Mouse (Mus musculus): ENCODE measurements around the gene Hoxa13.

Gene Hoxa13

GRCm38 (mm10) chr6:52270494-52271480 lies 10.1 kb upstream of the Hoxa13 start:
- CTCF ChIA-PET, result interaction anchor here (0.6 kb wide), 1 partner anchor 184 kb away, joined by 3 read pairs; no protein-coding TSS in a partner anchor

DNA sequence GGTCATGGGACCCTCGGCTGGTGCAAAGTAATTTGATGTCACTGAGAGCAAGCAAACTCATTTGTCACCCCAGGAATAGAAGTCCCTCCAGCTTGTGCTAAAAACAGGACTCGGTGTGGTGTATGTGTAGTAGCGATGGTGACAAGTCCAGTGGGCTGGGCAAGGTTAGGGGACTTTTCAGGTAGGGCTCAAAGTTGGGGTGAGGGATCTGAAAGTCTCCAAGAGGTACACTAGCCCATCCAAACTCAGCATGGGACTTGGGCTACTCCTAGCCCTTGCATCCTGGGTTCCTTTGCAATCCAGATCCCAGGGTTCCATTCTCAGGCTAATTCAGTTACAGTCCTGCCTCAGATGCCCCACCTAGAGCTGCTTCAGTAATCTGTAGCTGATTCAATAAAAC lies 8.1 kb upstream of the Hoxa13 start:
- CTCF ChIA-PET, result no interaction called here

DNA sequence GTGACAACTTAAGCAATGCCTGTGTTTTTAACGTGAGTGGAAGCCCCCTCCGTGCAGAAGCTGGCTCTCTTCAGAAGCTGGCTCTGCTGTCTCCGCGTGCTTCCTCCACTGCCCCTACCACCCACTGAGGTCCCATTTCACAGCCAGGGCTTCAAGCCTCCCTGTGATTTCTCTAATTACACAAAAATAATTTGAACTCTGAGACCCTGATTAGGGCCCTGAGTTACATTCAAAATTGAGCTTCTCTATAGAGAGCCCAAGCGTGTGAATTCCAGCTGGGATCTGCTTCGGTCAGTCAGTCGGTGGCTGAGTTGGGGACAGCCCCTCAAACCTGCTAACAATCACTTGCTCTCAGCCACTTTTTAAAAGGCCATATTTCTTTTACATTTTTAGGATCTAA lies 7.7 kb upstream of the Hoxa13 start:
- CTCF ChIA-PET, result no interaction called here

DNA sequence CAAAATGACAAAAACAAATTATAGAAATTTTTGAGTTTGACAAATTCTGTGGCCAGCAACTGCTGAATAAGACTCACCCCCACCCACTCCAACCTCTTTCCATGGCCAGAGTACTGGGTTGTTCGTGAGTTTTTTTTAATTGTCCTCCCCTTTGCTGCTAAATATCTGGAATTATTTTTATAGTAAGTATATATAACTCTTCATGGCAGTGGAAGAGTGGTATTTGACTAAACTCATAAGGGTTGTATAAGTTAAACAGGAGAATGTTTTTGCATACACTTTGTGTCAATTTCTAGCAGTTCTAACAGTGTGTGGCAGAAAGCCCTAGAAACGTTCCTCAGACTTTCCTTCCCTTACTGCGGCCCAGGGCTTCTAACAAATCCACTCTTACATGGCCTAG lies 7.0 kb upstream of the Hoxa13 start:
- CTCF ChIA-PET, result no interaction called here

DNA sequence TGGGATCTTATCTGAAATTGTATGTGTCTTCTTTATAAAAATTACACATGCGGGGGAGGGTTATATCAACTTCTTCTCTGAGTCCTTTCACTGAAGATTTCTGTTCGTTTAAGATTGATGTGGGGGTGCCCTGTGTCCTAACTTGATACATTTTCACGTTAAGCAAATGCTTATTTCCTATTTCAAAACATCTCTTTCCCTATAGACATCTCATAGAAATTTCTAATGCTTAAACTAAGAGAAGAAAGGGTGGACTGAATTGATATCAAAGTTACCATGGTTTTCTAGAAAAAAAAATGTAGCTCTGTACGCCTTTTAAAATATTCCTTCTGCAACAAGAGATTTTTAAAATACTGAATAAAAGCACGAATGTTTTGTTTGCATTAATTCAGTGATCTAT lies 6.5 kb upstream of the Hoxa13 start:
- CTCF ChIA-PET, result interaction anchor here (1.5 kb wide), 1 partner anchor 11 kb away, joined by 3 read pairs; no protein-coding TSS in a partner anchor

GRCm38 (mm10) chr6:52266666-52266985 lies 5.9 kb upstream of the Hoxa13 start:
- CTCF ChIA-PET, result interaction anchor here (1.5 kb wide), 1 partner anchor 11 kb away, joined by 3 read pairs; no protein-coding TSS in a partner anchor

DNA sequence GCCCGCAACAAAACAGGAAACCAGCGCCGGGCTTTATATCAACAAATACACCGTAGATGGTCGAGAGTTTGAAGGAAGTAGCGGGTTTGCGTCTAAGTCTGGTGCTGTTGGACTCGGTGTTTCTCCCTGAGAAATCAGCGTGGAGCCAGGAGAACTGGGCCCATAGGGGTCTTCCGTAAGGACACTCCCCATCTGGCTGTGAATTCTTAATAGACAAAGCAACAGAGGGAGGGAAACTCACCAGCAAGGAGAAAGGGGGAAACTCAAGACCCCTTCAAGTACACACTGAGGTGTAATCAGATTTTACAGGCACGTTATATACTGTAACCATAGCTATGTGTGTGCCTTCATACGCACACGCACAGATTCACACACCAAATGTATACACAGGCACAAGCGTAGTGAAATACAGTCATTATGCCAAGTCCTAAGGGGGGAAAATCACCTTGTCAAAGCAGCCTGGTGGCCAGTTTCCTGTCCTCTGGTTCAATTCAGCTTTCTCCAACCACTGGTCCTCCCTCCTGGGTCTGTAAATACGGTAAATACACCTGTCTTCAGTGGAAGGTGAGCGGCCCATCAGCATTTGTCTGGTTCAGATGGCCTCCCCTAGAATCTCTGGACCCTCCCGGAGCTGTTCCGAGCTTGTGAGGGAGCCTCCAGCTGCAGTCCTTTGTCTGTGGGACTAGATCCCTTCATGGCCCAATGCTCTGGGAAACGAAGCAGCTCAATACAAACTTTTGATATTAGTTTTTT lies 5.4 kb upstream of the Hoxa13 start:
- CTCF ChIA-PET, result interaction anchor here (1.5 kb wide), 1 partner anchor 12 kb away, joined by 3 read pairs; no protein-coding TSS in a partner anchor

- CTCF ChIA-PET, result interaction anchor here (1.5 kb wide), 1 partner anchor 12 kb away, joined by 3 read pairs; no protein-coding TSS in a partner anchor
Measured at GRCm38 (mm10) chr6:52265306-52265912, 4.7 kb upstream of the Hoxa13 start.

DNA sequence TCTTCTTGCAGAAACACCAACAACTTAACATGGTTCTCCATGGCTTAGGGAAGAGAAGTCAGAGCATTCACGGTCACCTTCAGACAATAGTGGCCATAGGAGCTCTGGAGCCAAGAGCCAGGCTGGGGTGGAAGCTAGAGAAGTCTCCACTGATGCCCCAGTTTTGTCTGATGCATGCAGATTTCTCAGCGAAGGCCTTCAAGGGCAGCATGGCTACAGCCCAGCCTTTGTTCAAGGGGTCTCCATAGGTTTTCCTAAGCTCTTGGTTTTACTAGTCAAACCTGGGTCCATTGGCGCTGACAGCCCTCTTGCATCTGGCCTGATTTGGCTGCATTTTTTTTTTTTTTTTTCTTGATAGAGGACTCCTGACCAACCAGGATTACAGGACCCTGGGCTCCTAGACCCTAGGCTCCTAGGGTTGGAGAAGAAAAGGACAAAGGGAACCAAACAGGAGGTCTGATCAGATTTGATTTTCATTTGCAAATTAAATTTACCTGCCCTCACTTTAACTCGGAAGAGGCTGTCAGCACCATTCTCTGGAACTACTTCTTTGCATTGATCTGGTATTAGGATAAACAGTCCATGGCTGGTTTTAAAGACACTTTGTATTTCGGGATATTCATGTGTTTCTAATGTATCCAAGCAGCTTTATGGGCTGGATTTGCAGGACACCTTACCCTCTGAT lies 3.6 kb upstream of the Hoxa13 start:
- CTCF ChIA-PET, result interaction anchor here (0.6 kb wide), 1 partner anchor 830 kb away, joined by 4 read pairs; no protein-coding TSS in a partner anchor

DNA sequence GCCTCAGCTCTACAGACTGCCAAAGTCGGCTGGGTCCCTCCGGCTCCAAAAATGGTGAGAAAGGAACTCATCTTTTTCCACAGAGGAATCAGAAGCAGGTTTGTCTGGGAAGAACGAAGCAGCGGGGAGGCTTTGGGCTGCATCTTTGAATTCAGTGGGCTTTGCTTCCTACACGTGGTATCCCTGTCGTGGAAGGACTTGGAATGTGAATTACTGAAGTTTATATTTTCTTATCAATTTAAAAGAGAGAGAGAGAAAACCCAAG lies 2.6 kb upstream of the Hoxa13 start:
- CTCF ChIA-PET, result no interaction called here

- CTCF ChIA-PET, result no interaction called here
Measured at GRCm38 (mm10) chr6:52262463-52263320, 2.0 kb upstream of the Hoxa13 start.

DNA sequence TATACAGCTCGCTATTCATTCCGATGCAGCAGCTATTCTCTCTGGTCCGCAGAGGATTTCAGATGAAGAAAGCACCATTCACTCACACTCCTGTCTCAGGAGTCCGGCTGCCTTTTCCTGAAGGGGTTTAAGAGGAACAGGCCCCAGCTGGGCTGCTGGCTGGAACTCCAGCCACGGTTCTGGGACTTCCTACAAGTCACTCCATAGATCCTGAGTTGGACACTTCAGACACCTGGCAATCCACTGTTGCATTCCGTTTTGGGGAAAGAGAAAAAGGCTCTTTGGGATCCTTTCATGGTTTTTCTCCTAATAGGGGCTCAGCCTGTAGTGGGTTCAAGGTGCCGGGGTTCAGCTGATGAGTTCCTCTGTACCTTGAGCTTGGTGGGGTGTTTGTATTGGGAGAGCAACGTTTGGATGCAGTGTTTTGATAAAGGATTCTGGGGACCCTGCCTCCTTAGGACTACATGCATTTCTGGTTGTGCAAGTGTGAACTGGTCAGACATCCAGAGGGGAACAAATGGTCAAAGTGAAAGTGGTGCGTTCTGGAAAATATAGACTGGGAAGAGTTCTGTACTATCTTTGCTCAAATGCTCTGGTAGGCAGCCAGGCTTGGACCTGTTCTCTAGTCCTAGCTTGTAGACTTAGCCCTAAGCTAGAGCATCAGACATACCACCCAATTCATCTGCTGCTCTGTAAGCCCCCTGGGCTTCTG lies 1.2 kb upstream of the Hoxa13 start:
- CTCF ChIA-PET, result no interaction called here

DNA sequence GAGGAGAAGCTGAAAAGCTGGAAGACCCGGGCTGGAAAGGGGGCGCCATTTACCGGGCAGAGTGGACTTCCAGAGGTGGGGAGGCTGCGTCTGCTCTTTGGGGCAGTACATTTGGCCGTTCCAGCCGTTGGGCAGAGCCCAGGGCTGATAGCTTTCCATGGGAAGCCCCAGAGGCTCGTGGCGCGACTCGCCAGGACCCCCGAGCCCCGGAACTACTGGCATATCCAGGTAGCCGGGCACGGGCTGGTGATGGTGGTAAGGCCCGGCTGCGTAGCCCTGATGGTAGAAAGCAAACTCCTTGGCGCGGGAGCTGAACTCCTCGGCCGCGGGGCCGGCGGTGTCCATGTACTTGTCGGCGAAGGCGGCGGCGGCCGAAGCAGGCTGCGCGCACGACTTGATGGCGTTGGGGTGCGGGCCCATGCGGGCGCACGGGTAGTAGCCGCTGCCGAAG lies 844 bp downstream of the Hoxa13 start:
- CTCF ChIA-PET, result interaction anchor here (0.5 to 1.0 kb wide), 4 partner anchors 9 to 1254 kb away, joined by 3 to 5 read pairs (median 4); no protein-coding TSS in a partner anchor

GRCm38 (mm10) chr6:52259081-52259790 lies 1.4 kb downstream of the Hoxa13 start:
- CTCF ChIA-PET, result interaction anchor here (0.5 to 1.0 kb wide), 6 partner anchors 9 to 660 kb away, joined by 3 to 4 read pairs (median 3); partner anchors contain the start of gene Hoxa9

- CTCF ChIA-PET, result interaction anchor here (0.6 to 1.2 kb wide), 8 partner anchors 9 to 914 kb away, joined by 3 to 6 read pairs (median 4); partner anchors contain the start of gene Hoxa11
Measured at GRCm38 (mm10) chr6:52256956-52257355, 3.7 kb downstream of the Hoxa13 start.

GRCm38 (mm10) chr6:52253511-52254500 lies 6.9 kb downstream of the Hoxa13 start:
- CTCF ChIA-PET, result interaction anchor here (0.6 kb wide), 1 partner anchor 327 kb away, joined by 13 read pairs; no protein-coding TSS in a partner anchor

GRCm38 (mm10) chr6:52252775-52253376 lies 7.8 kb downstream of the Hoxa13 start:
- CTCF ChIA-PET, result interaction anchor here (0.5 kb wide), 1 partner anchor 1079 kb away, joined by 3 read pairs; no protein-coding TSS in a partner anchor
